Mouse (Mus musculus) thymus, adult 2 months (tissue): ENCODE data around the gene 2700097O09Rik.

Experiments
- CTCF ChIP-seq: fragments of 200-500 bp; IDR thresholded peaks from 2 replicates; pipeline ENCODE4 v1.5.1; 2012; ENCODE audit warnings: mild to moderate bottlenecking, control low read depth, low read length, moderate library complexity, borderline replicate concordance; ENCODE audit not compliant: control insufficient read depth, poor library complexity, insufficient read depth; ENCODE audit errors: extremely low read depth
- POLR2A ChIP-seq: fragments of 200-500 bp; IDR thresholded peaks from 2 replicates; pipeline ENCODE4 v1.6.1; 2012; ENCODE audit warnings: mild to moderate bottlenecking, low read length, control low read depth, moderate library complexity; ENCODE audit not compliant: control insufficient read depth, poor library complexity, insufficient read depth; ENCODE audit errors: extremely low read depth

GRCm38 (mm10) chr12:55004396-55004795, 75.5 kb downstream of the 2700097O09Rik start:
- TF ChIP-seq CTCF = no peak
- TF ChIP-seq POLR2A = no peak
